Mouse (Mus musculus) liver, embryonic 12.5 days (tissue): ENCODE measurements around the gene Adgrg3. TPM values are rescaled to one million over a fixed set of nuclear protein-coding genes. Genes with fewer than 3 reads are reported as not detected.

Experiments
- ATAC-seq: fragments of 200-750 bp; cut with Nextera tagmentation; 2 replicates; pipeline ENCODE4 v1.8.0; 2017; ENCODE audit warnings: moderate number of reproducible peaks, mild to moderate bottlenecking, moderate library complexity
- H3K27ac ChIP-seq: fragments of 300-500 bp; sonication (generic); 2 replicates; pipeline ENCODE4 v1.5.1; 2016; ENCODE audit warnings: mild to moderate bottlenecking
- H3K27me3 ChIP-seq: fragments of 300-500 bp; sonication (generic); replicated peaks from 2 replicates; pipeline ENCODE4 v1.6.1; 2016; ENCODE audit warnings: mild to moderate bottlenecking, moderate library complexity
- H3K36me3 ChIP-seq: fragments of 300-500 bp; sonication (generic); 2 replicates; pipeline ENCODE4 v1.6.1; 2016; ENCODE audit warnings: mild to moderate bottlenecking, moderate library complexity
- H3K4me1 ChIP-seq: fragments of 300-500 bp; sonication (generic); 2 replicates; pipeline ENCODE4 v1.6.1; 2016
- H3K4me2 ChIP-seq: fragments of 300-500 bp; sonication (generic); 2 replicates; pipeline ENCODE4 v1.6.1; 2016; ENCODE audit warnings: mild to moderate bottlenecking, moderate library complexity
- H3K4me3 ChIP-seq: fragments of 300-500 bp; sonication (generic); 2 replicates; pipeline ENCODE4 v1.5.1; 2016; ENCODE audit warnings: mild to moderate bottlenecking, moderate library complexity
- H3K9ac ChIP-seq: fragments of 300-500 bp; sonication (generic); 2 replicates; pipeline ENCODE4 v1.6.1; 2016; ENCODE audit warnings: mild to moderate bottlenecking, moderate library complexity
- H3K9me3 ChIP-seq: fragments of 300-500 bp; sonication (generic); replicated peaks from 2 replicates; pipeline ENCODE4 v1.6.1; 2016; ENCODE audit warnings: mild to moderate bottlenecking, moderate library complexity
- WGBS: fragments of 180-500 bp; shearing (Covaris S2); methylation state at CpG from one replicate; pipeline ENCODE4 v1.1.7; 2016; ENCODE audit not compliant: insufficient replicate concordance; 5-methylcytosine and 5-hydroxymethylcytosine counted together
- polyA plus RNA-seq: library from polyadenylated mRNA; unstranded; fragments of >200 nt; fragmentation: Nextera tagmentation; extraction: Ambion mirVana; gene quantifications from 2 replicates; pipeline ENCODE4 v1.2.1, GENCODE M21; 2016

The Adgrg3 gene
- polyA plus RNA-seq, 1 experiment from 2014 or later, result 8.7 TPM

DNA sequence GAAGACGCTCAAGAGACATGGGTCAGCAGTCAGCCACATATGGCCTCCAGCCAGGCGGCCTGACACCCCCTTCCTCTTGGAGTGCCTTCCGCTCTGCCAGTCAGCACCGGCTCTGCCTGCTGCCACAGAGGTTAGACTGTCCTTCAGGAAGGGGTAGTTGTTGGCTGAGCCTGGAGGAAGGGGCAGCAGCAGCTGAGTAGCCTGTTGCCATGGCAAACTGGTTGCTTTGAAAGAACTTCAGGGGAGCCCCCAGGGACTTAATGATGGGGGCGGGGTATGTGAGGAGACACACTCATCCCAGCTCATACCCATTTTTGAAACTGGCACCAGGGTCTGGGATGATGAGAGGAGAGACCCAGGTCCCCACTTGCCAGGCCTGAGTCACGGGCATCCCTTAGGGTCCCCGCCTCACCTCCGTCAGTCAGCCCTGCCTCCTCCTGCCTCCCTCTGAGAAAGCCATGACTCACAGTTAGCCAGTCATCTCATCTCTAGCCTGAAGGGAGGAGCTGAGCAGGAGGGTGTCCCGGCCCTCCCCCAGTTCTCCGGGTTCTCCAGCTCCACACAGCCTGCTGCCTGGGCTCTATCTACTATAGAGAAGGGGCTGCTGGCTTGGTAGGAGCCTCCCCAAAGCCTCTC lies 33.5 kb upstream of the Adgrg3 start:
- 8% methylated on average over 10 of the region's 10 CpGs for WGBS
- ATAC-seq, result peak; percentile 88
- H3K4me2 ChIP-seq, result peak overlapping the region; percentile 92
- H3K9me3 ChIP-seq, result no peaks in the 10 kb centered on the region
- H3K27me3 ChIP-seq, result no peaks in the 10 kb centered on the region
- H3K36me3 ChIP-seq, result peaks cover 19% of the 10 kb centered on the region
- peak overlapping the region; percentile 98 for H3K27ac ChIP-seq
- H3K4me1 ChIP-seq, result peaks cover 83% of the 10 kb centered on the region
- H3K9ac ChIP-seq, result peak overlapping the region; percentile 96
- peak overlapping the region; percentile 86 for H3K4me3 ChIP-seq

DNA sequence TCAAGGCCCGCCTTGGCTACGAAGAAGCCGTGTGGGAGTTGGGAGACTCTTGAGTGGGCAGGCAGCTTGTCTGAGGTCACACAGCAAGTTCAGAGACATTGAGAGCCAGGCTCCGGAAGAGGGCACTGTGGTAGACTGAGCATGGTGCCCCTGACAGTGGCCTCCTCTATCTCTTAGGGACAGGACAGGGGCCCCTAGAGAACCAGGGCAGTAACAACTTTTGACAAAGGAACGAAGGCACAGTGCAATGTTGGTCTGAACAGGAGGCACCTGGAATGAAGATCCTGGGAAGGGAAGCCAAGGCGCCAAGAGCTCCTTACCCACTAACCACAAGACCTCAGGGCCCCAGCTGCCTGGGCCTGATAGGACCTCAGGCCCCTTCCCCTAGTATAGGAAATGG lies 32.5 kb upstream of the Adgrg3 start:
- H3K36me3 ChIP-seq, result peaks cover 29% of the 10 kb centered on the region
- H3K27me3 ChIP-seq, result no peaks in the 10 kb centered on the region
- WGBS, result 14% methylated on average over 6 of the region's 6 CpGs
- ATAC-seq, result peak; percentile 81
- H3K9me3 ChIP-seq, result no peaks in the 10 kb centered on the region
- peak overlapping the region; percentile 96 for H3K9ac ChIP-seq
- H3K27ac ChIP-seq, result peak overlapping the region; percentile 98
- peak overlapping the region; percentile 92 for H3K4me2 ChIP-seq
- H3K4me1 ChIP-seq, result peaks cover 83% of the 10 kb centered on the region
- peak overlapping the region; percentile 86 for H3K4me3 ChIP-seq

DNA sequence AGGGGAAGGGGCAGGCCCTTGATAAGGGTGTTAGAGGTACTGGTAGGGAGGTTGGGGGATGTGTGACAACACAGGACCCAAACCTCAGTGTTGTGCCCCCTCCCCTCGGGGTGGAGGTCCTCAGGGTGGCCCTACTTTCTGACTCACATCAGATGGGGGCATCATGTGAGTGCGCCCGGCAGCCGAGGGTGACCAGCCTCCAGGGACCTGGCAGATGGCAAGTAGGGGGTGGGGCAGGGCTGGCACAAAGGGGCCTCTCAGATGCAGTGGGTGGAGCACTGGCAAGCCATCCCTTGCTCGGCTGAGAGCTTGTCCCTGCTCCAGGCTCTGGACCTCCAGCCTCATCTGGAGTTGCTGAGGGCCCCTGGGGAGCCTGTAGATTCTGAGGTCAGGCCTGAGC lies 30.8 kb upstream of the Adgrg3 start:
- Histone ChIP-seq H3K27me3 (no peaks in the 10 kb centered on the region), H3K9ac (peak overlapping the region; percentile 96), H3K4me2 (peak overlapping the region; percentile 92), H3K9me3 (no peaks in the 10 kb centered on the region), H3K27ac (peak overlapping the region; percentile 98), H3K36me3 (peaks cover 46% of the 10 kb centered on the region), H3K4me1 (peaks cover 83% of the 10 kb centered on the region), H3K4me3 (peak overlapping the region; percentile 86)
- WGBS, result 25% methylated on average over 5 of the region's 5 CpGs
- no peak for ATAC-seq

DNA sequence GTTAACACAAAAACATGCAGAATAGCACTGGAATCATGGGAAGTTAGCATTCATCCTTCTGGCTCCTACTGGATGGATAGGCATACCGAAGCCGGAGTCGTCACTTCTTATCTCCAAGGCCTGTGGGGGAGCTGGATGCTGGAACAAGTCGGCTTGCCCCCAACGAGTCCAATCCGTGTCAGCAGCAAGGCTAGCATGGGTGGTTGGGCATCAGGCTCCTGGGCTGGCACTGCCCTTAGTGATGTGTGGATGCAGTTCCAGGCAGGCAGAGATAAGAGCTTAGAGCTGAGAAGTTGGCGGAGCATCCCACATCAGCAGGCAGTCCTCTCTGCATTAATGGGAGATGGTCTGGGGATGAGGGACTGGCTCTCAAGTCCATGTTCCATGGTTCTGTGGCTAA lies 29.9 kb upstream of the Adgrg3 start:
- H3K27ac ChIP-seq, result peak overlapping the region; percentile 98
- H3K27me3 ChIP-seq, result no peaks in the 10 kb centered on the region
- peaks cover 83% of the 10 kb centered on the region for H3K4me1 ChIP-seq
- no peak for ATAC-seq
- peak overlapping the region; percentile 86 for H3K4me3 ChIP-seq
- peak overlapping the region; percentile 92 for H3K4me2 ChIP-seq
- H3K9ac ChIP-seq, result peak overlapping the region; percentile 96
- WGBS, result 15% methylated on average over 7 of the region's 7 CpGs
- peaks cover 55% of the 10 kb centered on the region for H3K36me3 ChIP-seq
- H3K9me3 ChIP-seq, result no peaks in the 10 kb centered on the region

DNA sequence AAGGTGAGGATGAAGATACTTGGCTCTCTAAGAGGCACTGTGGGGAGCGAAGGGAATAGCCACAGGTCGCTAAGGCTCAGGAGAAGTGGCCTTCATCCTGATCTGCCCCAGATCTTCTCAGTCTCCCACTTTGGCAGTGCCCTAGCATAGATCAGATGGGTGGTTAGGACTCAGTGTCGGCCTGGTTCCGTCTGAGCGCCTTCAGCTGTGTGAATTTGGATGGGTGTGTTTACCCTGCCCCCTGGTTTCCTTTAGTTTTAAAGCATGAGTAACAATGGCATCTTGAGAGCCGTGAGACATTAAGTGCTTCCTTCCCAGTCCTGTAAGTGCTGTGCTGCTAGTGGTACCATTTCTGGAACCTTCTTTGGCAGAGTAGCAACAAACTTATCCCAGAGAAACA lies 28.9 kb upstream of the Adgrg3 start:
- 45% methylated on average over 6 of the region's 6 CpGs for WGBS
- Histone ChIP-seq H3K27ac (peak overlapping the region; percentile 98), H3K9ac (peak overlapping the region; percentile 96), H3K4me2 (peak overlapping the region; percentile 92), H3K4me3 (peak overlapping the region; percentile 86), H3K4me1 (peaks cover 83% of the 10 kb centered on the region), H3K36me3 (peaks cover 65% of the 10 kb centered on the region), H3K27me3 (no peaks in the 10 kb centered on the region), H3K9me3 (no peaks in the 10 kb centered on the region)
- no peak for ATAC-seq

DNA sequence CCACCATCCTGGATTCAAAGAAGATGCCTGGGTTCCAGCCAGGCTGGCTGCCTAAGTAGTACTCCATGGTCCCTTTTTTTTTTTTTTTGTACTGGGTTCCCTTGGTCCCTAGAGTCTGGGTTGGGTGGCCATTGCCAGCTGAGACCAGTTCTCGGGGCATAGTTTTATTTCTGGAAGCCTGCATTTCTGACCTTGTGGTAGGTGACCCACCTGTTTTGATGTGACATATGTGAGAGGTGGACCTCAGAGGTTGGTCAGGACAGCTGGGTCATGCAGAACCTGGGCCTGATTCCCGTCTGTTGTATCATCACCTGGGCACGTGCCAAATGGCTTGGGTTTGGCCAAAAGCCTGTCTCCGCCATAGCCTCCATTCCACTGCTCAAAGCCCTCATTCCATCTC lies 27.8 kb upstream of the Adgrg3 start:
- 0 out of 2 replicates have a peak overlapping the region, but pooled peaks have one; percentile 96 for H3K9ac ChIP-seq
- no peaks in the 10 kb centered on the region for H3K9me3 ChIP-seq
- peaks cover 87% of the 10 kb centered on the region for H3K4me1 ChIP-seq
- H3K27ac ChIP-seq, result 0 out of 2 replicates have a peak overlapping the region, but pooled peaks have one; percentile 43
- no peaks in the 10 kb centered on the region for H3K27me3 ChIP-seq
- H3K36me3 ChIP-seq, result peaks cover 76% of the 10 kb centered on the region
- peak overlapping the region; percentile 92 for H3K4me2 ChIP-seq
- ATAC-seq, result no peak
- H3K4me3 ChIP-seq, result no peak overlapping the region
- WGBS, result 84% methylated on average over 4 of the region's 4 CpGs

DNA sequence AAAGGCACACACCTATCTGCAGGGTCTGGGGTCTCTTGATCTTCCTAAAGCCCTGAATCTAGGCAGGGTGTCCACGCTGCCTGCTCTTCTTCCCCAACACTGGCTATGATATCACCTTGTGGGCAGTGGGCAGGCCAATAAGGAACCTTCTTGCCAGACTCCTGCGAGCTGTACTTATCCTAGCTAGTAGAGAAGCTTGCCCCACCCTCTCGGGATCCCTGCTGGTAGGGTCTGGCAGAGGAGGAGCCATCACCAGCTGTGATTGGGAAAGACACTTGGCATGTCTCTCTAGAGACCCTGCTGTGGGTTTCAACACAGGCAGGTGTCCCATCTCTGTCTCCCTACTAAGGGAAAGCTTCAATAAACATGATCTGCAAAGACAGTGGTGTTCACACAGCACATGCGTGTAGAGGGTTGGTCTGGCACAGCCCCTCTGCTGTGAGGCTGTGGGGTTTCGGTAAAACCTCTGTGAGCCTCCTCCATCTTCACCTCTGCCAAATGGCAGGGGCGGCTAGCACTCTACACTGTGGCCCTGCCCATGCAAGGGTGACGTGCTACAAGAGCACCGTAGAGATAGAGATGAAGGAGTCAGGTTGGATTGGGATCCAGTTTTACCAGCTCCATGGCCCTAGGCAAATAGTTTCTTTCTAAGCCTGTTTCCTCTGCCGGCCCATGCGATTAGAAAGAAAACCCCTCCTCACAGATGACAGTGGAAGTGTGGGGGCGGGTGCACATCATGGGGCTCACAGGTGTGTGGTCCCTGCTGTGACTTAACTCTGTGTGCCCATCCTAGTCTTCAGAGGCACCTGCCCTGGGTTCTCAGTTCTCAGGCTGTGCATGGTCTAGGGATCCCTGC lies 26.7 kb upstream of the Adgrg3 start:
- Histone ChIP-seq H3K9me3 (no peaks in the 10 kb centered on the region), H3K4me2 (peak overlapping the region; percentile 92), H3K9ac (peak overlapping the region; percentile 12), H3K27ac (peak overlapping the region; percentile 43), H3K27me3 (no peaks in the 10 kb centered on the region), H3K4me3 (0 out of 2 replicates have a peak overlapping the region, but pooled peaks have one; percentile 1), H3K4me1 (peaks cover 98% of the 10 kb centered on the region), H3K36me3 (peaks cover 87% of the 10 kb centered on the region)
- WGBS, result 47% methylated on average over 11 of the region's 11 CpGs
- no peak for ATAC-seq

DNA sequence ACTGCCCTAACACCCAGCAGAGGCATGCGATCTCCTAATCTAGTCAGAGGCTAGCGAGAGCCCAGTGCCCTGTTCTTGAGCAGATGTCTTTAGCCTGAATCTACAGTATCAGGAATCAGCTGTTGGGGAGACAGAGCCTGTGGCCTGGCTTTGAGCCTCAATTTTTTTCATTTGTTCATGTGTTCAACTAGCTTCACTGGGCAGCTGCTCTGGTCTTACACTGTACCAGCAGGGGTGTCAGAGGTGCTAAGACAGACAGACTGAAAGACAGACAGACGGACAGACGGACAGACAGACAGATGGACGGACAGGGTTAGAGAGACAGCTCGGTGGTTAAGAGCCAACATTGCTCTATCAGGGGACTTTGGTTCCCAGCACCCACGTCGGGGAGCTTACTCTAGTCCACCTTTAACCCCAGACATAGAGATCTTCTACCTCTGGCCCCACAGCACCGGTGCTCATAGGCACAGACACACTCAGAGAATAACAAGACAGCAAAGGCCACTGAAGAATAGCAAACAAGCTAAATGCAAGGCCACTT lies 26.0 kb upstream of the Adgrg3 start:
- ATAC-seq, result no peak
- Histone ChIP-seq H3K9me3 (no peaks in the 10 kb centered on the region), H3K27ac (peak overlapping the region; percentile 52), H3K9ac (peak overlapping the region; percentile 12), H3K4me3 (no peak overlapping the region), H3K4me2 (peak overlapping the region; percentile 92), H3K4me1 (peaks cover 100% of the 10 kb centered on the region), H3K27me3 (no peaks in the 10 kb centered on the region), H3K36me3 (peaks cover 94% of the 10 kb centered on the region)
- WGBS, result 60% methylated on average over 9 of the region's 9 CpGs

DNA sequence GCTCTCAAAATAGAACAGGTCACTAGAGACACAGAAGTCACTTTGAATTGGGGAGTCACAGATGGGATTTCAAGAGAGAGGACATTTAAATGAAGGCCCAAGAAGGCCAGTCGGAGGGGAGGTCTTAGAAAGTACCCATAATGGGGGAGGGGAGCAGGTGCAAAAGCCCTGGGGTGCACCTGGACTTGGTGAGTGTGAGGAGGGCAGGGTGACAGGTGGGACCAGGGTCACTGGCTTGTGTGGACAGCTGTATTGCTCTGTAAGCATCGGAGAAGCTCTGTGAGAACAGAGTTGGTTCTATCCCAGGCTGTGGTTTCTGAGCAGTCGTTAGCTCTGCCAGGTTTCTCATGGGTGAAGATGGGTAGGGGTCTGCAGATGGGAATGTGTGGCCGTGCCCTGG lies 25.5 kb upstream of the Adgrg3 start:
- ATAC-seq, result no peak
- Histone ChIP-seq H3K9ac (no peak overlapping the region; the same call in 1 of the 2 replicates), H3K27me3 (no peaks in the 10 kb centered on the region), H3K36me3 (peaks cover 98% of the 10 kb centered on the region), H3K9me3 (no peaks in the 10 kb centered on the region), H3K4me3 (no peak overlapping the region), H3K27ac (peak overlapping the region; percentile 52), H3K4me1 (peaks cover 100% of the 10 kb centered on the region), H3K4me2 (peak overlapping the region; percentile 32)
- 63% methylated on average over 4 of the region's 4 CpGs for WGBS

DNA sequence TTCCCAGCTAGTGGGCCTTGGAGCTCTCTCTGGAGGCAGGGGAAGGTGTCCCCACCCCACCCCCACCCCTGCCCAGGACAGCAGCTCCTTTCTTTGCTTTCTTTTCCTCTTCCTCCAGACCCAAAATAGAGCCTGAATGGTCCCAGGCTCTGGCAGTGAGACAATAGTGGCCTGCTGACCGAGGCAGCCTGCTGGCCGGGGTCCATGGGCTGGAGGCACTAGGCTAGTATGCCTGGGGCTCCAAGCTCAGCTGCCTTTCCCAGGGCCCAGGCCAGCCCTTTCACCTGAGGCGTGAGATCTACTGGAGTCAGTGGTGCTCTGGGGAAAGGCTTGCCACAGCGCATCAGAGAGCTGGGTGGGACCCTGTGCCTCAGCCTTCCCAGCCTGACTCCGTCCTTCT lies 25.0 kb upstream of the Adgrg3 start:
- ATAC-seq, result no peak
- Histone ChIP-seq H3K27ac (peak overlapping the region; percentile 52; the same call in 1 of the 2 replicates), H3K4me1 (peaks cover 100% of the 10 kb centered on the region), H3K9ac (peak overlapping the region; percentile 23; the same call in 1 of the 2 replicates), H3K4me2 (peak overlapping the region; percentile 32; the same call in 1 of the 2 replicates), H3K9me3 (no peaks in the 10 kb centered on the region), H3K36me3 (peaks cover 98% of the 10 kb centered on the region), H3K27me3 (no peaks in the 10 kb centered on the region), H3K4me3 (no peak overlapping the region)
- WGBS, result 72% methylated on average over 5 of the region's 5 CpGs

DNA sequence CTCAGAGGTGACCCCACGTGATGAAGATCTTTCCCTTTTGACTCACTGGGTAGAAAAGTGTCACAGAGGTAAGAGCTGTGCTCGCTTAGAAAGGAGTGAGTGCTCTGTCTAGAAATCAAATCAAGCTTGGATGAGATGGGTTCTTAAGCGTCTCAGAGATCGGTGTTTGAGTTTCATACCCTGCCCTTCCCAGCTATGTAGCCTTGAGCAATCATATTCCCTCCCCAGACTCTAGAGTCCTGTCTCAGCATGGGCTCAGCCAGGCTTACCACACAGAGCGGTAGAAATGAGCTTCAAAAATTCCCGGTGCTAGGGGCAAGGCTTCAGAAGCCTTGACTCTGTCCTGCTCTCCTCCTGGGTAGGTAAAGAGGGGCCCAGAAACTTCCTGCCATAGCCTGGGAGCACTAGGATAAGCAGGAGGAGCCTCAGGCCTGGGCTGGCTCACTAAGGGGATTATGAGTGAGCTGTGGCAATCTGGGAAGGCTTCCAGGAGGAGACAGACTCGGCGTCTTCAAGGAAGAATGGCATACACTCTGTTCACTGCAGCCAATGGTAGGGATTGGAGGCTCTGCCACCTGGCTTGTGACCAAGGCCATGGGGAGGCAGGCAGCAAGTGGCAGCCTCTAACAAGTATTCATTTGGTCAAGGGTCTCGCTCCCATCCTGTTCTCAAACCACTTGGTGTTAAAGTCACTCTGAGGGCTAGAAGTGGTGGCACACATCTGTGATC lies 24.3 kb upstream of the Adgrg3 start:
- ATAC-seq, result no peak
- Histone ChIP-seq H3K4me1 (peaks cover 100% of the 10 kb centered on the region), H3K4me2 (no peak overlapping the region), H3K27me3 (no peaks in the 10 kb centered on the region), H3K36me3 (peaks cover 98% of the 10 kb centered on the region), H3K27ac (peak overlapping the region; percentile 52; the same call in 1 of the 2 replicates), H3K4me3 (no peak overlapping the region), H3K9me3 (no peaks in the 10 kb centered on the region), H3K9ac (no peak overlapping the region)
- WGBS, result 62% methylated on average over 9 of the region's 9 CpGs
